Mouse (Mus musculus) left cerebral cortex, adult 18-20 months (tissue): ENCODE measurements around the gene Osbpl10. TPM values are rescaled to one million over a fixed set of nuclear protein-coding genes. Genes with fewer than 3 reads are reported as not detected.

Experiments
- DNase-seq, 2 experiments: peaks; one replicate each; pipeline ENCODE4 v3.0.0; 2021 to 2022; ENCODE audit warnings: low spot score in 2 of 2, mixed read lengths in 1 of 2
- total RNA-seq, 2 experiments: library from RNA; stranded (reverse); gene quantifications; 2 replicates each; pipeline ENCODE4 v1.2.3; 2021

Osbpl10 gene
- total RNA-seq, 2 experiments from 2014 or later, result 48.5 to 48.9 TPM

DNA sequence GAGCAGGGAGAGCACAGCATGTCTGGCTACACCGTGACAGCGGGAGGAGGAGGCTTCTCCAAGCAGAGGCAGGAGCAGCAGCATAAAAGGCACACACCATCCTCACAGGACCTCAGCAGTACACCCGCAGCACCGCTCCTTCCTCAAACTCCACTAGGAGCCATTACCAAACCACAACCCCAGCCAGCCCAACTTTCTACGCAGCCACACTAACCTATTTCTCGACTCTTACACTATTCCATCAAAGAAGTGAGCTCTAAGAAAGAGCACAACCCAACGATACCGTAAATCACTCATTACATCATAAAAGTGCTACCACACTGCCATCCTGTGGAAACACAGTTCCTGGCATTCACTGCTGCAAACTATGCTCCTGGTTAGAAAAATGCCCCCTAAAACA is 283.1 kb downstream of the Osbpl10 start:
- peak; percentile 31 to 45 for DNase-seq

DNA sequence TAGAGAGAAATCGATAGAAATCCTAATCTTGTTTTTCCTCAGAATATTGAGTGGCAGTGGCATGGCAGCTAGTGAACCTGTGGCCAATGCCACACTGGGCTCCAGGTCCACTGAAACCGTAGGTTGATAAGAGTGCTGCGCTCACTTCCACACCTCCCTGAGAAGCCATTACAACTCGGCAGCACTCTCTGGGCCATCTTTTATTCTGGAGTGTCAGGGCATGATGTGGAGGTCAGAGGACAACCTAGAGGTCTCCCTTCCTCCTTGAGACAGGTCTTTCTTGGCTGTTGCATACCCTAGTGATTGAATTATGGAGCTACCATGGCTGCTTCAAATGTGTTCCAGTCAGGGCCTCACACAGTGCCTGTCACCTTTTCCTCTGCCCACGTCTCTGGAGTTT is 283.5 kb downstream of the Osbpl10 start:
- DNase-seq, result no peak

GRCm38 (mm10) chr9:115271556-115271955 is 293.2 kb downstream of the Osbpl10 start:
- DNase-seq, result no peak

DNA sequence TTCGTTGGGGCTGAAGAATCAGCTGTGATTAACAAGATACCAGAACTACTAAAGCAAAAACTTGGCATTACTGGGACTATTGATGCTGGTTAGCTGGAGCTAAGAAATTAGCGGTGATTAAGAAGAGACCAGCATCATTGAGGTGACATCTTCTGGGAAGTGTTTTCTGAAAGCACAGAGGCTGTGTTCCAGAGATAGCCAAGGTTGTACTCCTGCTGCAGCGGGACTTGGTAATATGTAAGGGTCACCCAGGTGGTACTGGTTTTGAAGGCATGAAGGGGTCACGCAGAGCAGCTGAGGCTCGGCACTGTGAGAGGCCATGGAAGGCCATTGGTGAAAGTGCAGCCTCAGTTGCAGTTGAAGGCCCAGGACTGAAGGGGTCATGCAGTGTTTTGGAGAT is 294.1 kb downstream of the Osbpl10 start:
- peak in 1 of 2 experiments; percentile 12 for DNase-seq

GRCm38 (mm10) chr9:115273095-115273649 is 294.8 kb downstream of the Osbpl10 start:
- no peak for DNase-seq

DNA sequence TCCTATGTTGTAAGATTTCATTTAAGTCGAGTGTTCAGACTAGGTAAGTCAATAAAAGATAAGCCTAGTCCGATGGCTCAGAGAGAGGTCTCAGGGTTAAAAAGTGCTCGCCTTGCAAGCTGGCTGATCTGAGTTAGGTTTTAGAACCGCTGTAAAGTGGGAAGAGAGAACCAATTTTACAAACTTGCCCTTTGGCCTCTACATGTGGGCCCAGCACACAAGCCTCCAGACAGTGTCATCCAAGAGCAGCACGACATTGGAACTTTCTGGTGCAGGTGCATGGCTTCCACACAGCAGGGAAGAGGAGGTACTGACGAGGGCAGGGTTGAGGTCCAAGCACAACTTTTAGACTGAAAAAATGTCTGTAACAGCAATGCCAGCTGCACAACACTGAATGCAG is 296.4 kb downstream of the Osbpl10 start:
- DNase-seq, result no peak

DNA sequence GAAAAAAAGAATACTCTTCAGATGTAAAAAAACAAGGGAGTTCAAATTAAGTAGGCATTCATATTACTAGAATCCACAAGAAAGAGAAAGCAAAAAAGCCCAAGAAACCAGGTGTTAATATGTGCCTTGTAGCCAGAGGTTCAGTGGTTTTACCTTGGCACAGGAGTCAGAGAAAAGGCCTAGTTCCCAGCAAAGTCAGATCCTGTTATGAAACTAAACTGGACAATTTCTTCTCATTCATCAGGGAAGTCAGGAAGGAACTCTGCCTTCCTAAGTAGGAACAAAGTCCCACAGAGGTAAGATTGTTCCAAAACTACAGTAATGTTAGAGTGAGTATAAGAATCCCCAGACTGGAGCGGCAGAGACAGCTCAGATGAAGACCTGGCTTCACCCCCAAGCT is 300.3 kb downstream of the Osbpl10 start:
- no peak for DNase-seq

Other genes starting within 250 kb of the Osbpl10 start
- 10 to 100 TPM; 20.2 to 23.7 TPM for gene Cmtm6, start 247.5 kb upstream of the Osbpl10 start, total RNA-seq
- 1 to 10 TPM; 3.6 to 5.0 TPM for gene Cmtm7, start 196.7 kb upstream of the Osbpl10 start, total RNA-seq
- gene Cmtm8, start 134.4 kb upstream of the Osbpl10 start, total RNA-seq, result 1 to 10 TPM; 1.5 to 1.9 TPM
- 10 to 100 TPM; 83.6 to 91.5 TPM for gene Gpd1l, start 44.6 kb upstream of the Osbpl10 start, total RNA-seq
- gene Rps27rt, start 4.2 kb downstream of the Osbpl10 start, total RNA-seq, result 10 to 100 TPM; 31.5 to 43.7 TPM